Mouse (Mus musculus) embryonic facial prominence, embryonic 12.5 days (tissue): ENCODE results near the gene Serpinb7. TPM values are rescaled to one million over a fixed set of nuclear protein-coding genes. Genes with fewer than 3 reads are reported as not detected.

Experiments
- ATAC-seq: fragments of 200-750 bp; cut with Nextera tagmentation; 2 replicates; pipeline ENCODE4 v1.8.0; 2017; ENCODE audit not compliant: insufficient number of reproducible peaks, insufficient read depth, low FRiP score, low TSS enrichment
- H3K27ac ChIP-seq: fragments of 300-500 bp; sonication (generic); 2 replicates; pipeline ENCODE4 v1.5.1; 2016; ENCODE audit warnings: mild to moderate bottlenecking
- H3K27me3 ChIP-seq: fragments of 300-500 bp; sonication (generic); 2 replicates; pipeline ENCODE4 v1.6.1; 2016; ENCODE audit warnings: mild to moderate bottlenecking, moderate library complexity
- H3K36me3 ChIP-seq: fragments of 300-500 bp; sonication (generic); 2 replicates; pipeline ENCODE4 v1.6.1; 2016; ENCODE audit warnings: mild to moderate bottlenecking
- H3K4me1 ChIP-seq: fragments of 300-500 bp; sonication (generic); 2 replicates; pipeline ENCODE4 v1.6.1; 2016
- H3K4me2 ChIP-seq: fragments of 300-500 bp; sonication (generic); replicated peaks from 2 replicates; pipeline ENCODE4 v1.6.1; 2016; ENCODE audit warnings: mild to moderate bottlenecking, moderate library complexity
- H3K4me3 ChIP-seq: fragments of 300-500 bp; sonication (generic); 2 replicates; pipeline ENCODE4 v1.5.1; 2016; ENCODE audit warnings: mild to moderate bottlenecking
- H3K9ac ChIP-seq: fragments of 300-500 bp; sonication (generic); 2 replicates; pipeline ENCODE4 v1.6.1; 2016; ENCODE audit warnings: mild to moderate bottlenecking, moderate library complexity
- H3K9me3 ChIP-seq: fragments of 300-500 bp; sonication (generic); 2 replicates; pipeline ENCODE4 v1.6.1; 2016; ENCODE audit warnings: mild to moderate bottlenecking, moderate library complexity
- WGBS: fragments of 180-500 bp; shearing (Covaris S2); methylation state at CpG from one replicate; pipeline ENCODE4 v1.1.7; 2016; 5-methylcytosine and 5-hydroxymethylcytosine counted together
- polyA plus RNA-seq: library from polyadenylated mRNA; unstranded; fragments of >200 nt; fragmentation: Nextera tagmentation; extraction: Ambion mirVana; gene quantifications from 2 replicates; pipeline ENCODE4 v1.2.1, GENCODE M21; 2016

The Serpinb7 gene
- polyA plus RNA-seq = 0.23 and 0.46 TPM in 2 replicates

- Histone ChIP-seq H3K27ac (no peak within 1 kb of the TSS), H3K4me2 (no peak within 1 kb of the TSS), H3K9ac (no peak within 1 kb of the TSS), H3K9me3 (no peaks in the 10 kb centered on the region), H3K36me3 (no peaks in the 10 kb centered on the region), H3K4me1 (no peaks in the 10 kb centered on the region), H3K4me3 (no peak within 1 kb of the TSS), H3K27me3 (no peaks in the 10 kb centered on the region)
- 81% methylated on average over 3 of the region's 3 CpGs for WGBS
- no peak for ATAC-seq
These were observed at the start of gene Serpinb7 for GRCm38 (mm10) chr1:107399355-107399754. TSS of gene Serpinb7 (plus strand) at chr1:107399655.

GRCm38 (mm10) chr1:107350392-107350791 is 49.1 kb upstream of the Serpinb7 start:
- Histone ChIP-seq H3K4me2 (no peak overlapping the region), H3K36me3 (no peaks in the 10 kb centered on the region), H3K27me3 (no peaks in the 10 kb centered on the region), H3K4me3 (no peak overlapping the region), H3K9me3 (no peaks in the 10 kb centered on the region), H3K4me1 (no peaks in the 10 kb centered on the region), H3K9ac (no peak overlapping the region), H3K27ac (no peak overlapping the region)
- ATAC-seq = no peak
- WGBS = 34% methylated on average over 3 of the region's 3 CpGs

GRCm38 (mm10) chr1:107351115-107351514 is 48.3 kb upstream of the Serpinb7 start:
- ATAC-seq = no peak
- 81% methylated on average over 2 of the region's 2 CpGs for WGBS

GRCm38 (mm10) chr1:107353046-107353445 is 46.4 kb upstream of the Serpinb7 start:
- no peak overlapping the region for H3K9ac ChIP-seq
- no peaks in the 10 kb centered on the region for H3K36me3 ChIP-seq
- H3K4me3 ChIP-seq = no peak overlapping the region
- H3K27me3 ChIP-seq = no peaks in the 10 kb centered on the region
- ATAC-seq = no peak
- H3K4me2 ChIP-seq = no peak overlapping the region
- 41% methylated on average over 3 of the region's 3 CpGs for WGBS
- no peaks in the 10 kb centered on the region for H3K9me3 ChIP-seq
- no peaks in the 10 kb centered on the region for H3K4me1 ChIP-seq
- no peak overlapping the region for H3K27ac ChIP-seq

More at GRCm38 (mm10) chr1:107351115-107351514, 48.3 kb upstream of the Serpinb7 start:
- Histone ChIP-seq H3K4me3 (no peak overlapping the region), H3K27ac (no peak overlapping the region), H3K9me3 (no peaks in the 10 kb centered on the region), H3K36me3 (no peaks in the 10 kb centered on the region), H3K4me2 (no peak overlapping the region), H3K9ac (no peak overlapping the region), H3K27me3 (no peaks in the 10 kb centered on the region), H3K4me1 (no peaks in the 10 kb centered on the region)

GRCm38 (mm10) chr1:107360898-107361297 is 38.6 kb upstream of the Serpinb7 start, which contains the start of gene Serpinb11:
TSS of gene Serpinb11 (plus strand) at chr1:107361198.
- ATAC-seq = no peak
- no peaks in the 10 kb centered on the region for H3K36me3 ChIP-seq
- H3K9me3 ChIP-seq = no peaks in the 10 kb centered on the region
- H3K27me3 ChIP-seq = no peaks in the 10 kb centered on the region
- H3K27ac ChIP-seq = no peak within 1 kb of the TSS
- H3K4me3 ChIP-seq = no peak within 1 kb of the TSS
- no peaks in the 10 kb centered on the region for H3K4me1 ChIP-seq
- no peak within 1 kb of the TSS for H3K9ac ChIP-seq
- WGBS = 54% methylated on average over 1 of the region's 1 CpGs
- no peak within 1 kb of the TSS for H3K4me2 ChIP-seq

GRCm38 (mm10) chr1:107365973-107366372 is 33.5 kb upstream of the Serpinb7 start:
- Histone ChIP-seq H3K36me3 (no peaks in the 10 kb centered on the region), H3K9ac (no peak overlapping the region), H3K27me3 (no peaks in the 10 kb centered on the region), H3K4me3 (no peak overlapping the region), H3K9me3 (no peaks in the 10 kb centered on the region), H3K4me1 (no peaks in the 10 kb centered on the region), H3K4me2 (no peak overlapping the region), H3K27ac (no peak overlapping the region)
- WGBS = 37% methylated on average over 7 of the region's 7 CpGs
- no peak for ATAC-seq

- WGBS = 67% methylated on average over 2 of the region's 2 CpGs
- H3K27ac ChIP-seq = no peak overlapping the region
These were observed 30.5 kb upstream of the Serpinb7 start for GRCm38 (mm10) chr1:107368944-107369343.

GRCm38 (mm10) chr1:107376952-107377351 is 22.5 kb upstream of the Serpinb7 start:
- Histone ChIP-seq H3K27me3 (no peaks in the 10 kb centered on the region), H3K27ac (no peak overlapping the region), H3K9ac (no peak overlapping the region), H3K36me3 (no peaks in the 10 kb centered on the region), H3K4me2 (no peak overlapping the region), H3K4me1 (no peaks in the 10 kb centered on the region), H3K9me3 (no peaks in the 10 kb centered on the region), H3K4me3 (no peak overlapping the region)
- WGBS = 64% methylated on average over 4 of the region's 4 CpGs
- ATAC-seq = no peak

More at GRCm38 (mm10) chr1:107368944-107369343, 30.5 kb upstream of the Serpinb7 start:
- Histone ChIP-seq H3K4me1 (no peaks in the 10 kb centered on the region), H3K4me3 (no peak overlapping the region), H3K9me3 (no peaks in the 10 kb centered on the region), H3K9ac (no peak overlapping the region), H3K4me2 (no peak overlapping the region), H3K27me3 (no peaks in the 10 kb centered on the region), H3K36me3 (no peaks in the 10 kb centered on the region)
- ATAC-seq = peak; percentile 39; the same call in 1 of the 2 replicates

GRCm38 (mm10) chr1:107378368-107378767 is 21.1 kb upstream of the Serpinb7 start:
- no peaks in the 10 kb centered on the region for H3K9me3 ChIP-seq
- no peaks in the 10 kb centered on the region for H3K27me3 ChIP-seq
- H3K4me3 ChIP-seq = no peak overlapping the region
- H3K4me2 ChIP-seq = no peak overlapping the region
- no peak overlapping the region for H3K27ac ChIP-seq
- H3K36me3 ChIP-seq = no peaks in the 10 kb centered on the region
- no peak overlapping the region for H3K9ac ChIP-seq
- no peaks in the 10 kb centered on the region for H3K4me1 ChIP-seq
- no peak for ATAC-seq

- Histone ChIP-seq H3K4me1 (no peaks in the 10 kb centered on the region), H3K9ac (no peak overlapping the region), H3K4me2 (no peak overlapping the region), H3K27ac (no peak overlapping the region), H3K9me3 (no peaks in the 10 kb centered on the region), H3K4me3 (no peak overlapping the region), H3K36me3 (no peaks in the 10 kb centered on the region), H3K27me3 (no peaks in the 10 kb centered on the region)
- no peak for ATAC-seq
These were observed 18.0 kb upstream of the Serpinb7 start for GRCm38 (mm10) chr1:107381491-107381890.

GRCm38 (mm10) chr1:107382404-107382803 is 17.1 kb upstream of the Serpinb7 start:
- Histone ChIP-seq H3K4me2 (no peak overlapping the region), H3K4me3 (no peak overlapping the region), H3K27me3 (no peaks in the 10 kb centered on the region), H3K9me3 (no peaks in the 10 kb centered on the region), H3K27ac (no peak overlapping the region), H3K9ac (no peak overlapping the region), H3K36me3 (no peaks in the 10 kb centered on the region), H3K4me1 (no peaks in the 10 kb centered on the region)
- ATAC-seq = no peak
- 88% methylated on average over 1 of the region's 1 CpGs for WGBS

- no peaks in the 10 kb centered on the region for H3K36me3 ChIP-seq
- no peak overlapping the region for H3K9ac ChIP-seq
- no peaks in the 10 kb centered on the region for H3K4me1 ChIP-seq
- H3K4me2 ChIP-seq = no peak overlapping the region
- no peak for ATAC-seq
- H3K27ac ChIP-seq = no peak overlapping the region
- 90% methylated on average over 9 of the region's 9 CpGs for WGBS
- no peaks in the 10 kb centered on the region for H3K27me3 ChIP-seq
- H3K4me3 ChIP-seq = no peak overlapping the region
- H3K9me3 ChIP-seq = no peaks in the 10 kb centered on the region
These were observed 14.9 kb upstream of the Serpinb7 start for GRCm38 (mm10) chr1:107384532-107384931.

GRCm38 (mm10) chr1:107389753-107390152 is 9.7 kb upstream of the Serpinb7 start:
- no peak for ATAC-seq
- WGBS = 69% methylated on average over 2 of the region's 2 CpGs
- Histone ChIP-seq H3K27me3 (no peaks in the 10 kb centered on the region), H3K27ac (no peak overlapping the region), H3K4me2 (no peak overlapping the region), H3K4me1 (no peaks in the 10 kb centered on the region), H3K9ac (no peak overlapping the region), H3K9me3 (no peaks in the 10 kb centered on the region), H3K36me3 (no peaks in the 10 kb centered on the region), H3K4me3 (no peak overlapping the region)
